20 mouse cellular contexts compared by ENCODE assay signal in genomic region chr15:85230613-85231012, GRCm38 (mm10). TPM values are rescaled to one million over a fixed set of nuclear protein-coding genes. Genes with fewer than 3 reads are reported as not detected.
DNase-seq lines count a peak whose midpoint lies in the region; ATAC-seq lines count a peak whose summit lies in the region.
"Had no signal": no experiment of that assay in that cellular context is flagged by ENCODE, and none has a peak within 500 bp of the region (broad histone marks: within the 10 kb centered on the region; RNA-seq: fewer than 3 reads in every experiment).

No protein-coding gene starts in this region.

- H3K9ac ChIP-seq in heart, embryonic 11.5 days (ENCODE audit: low read depth, low read length), result no peak overlapping the region
- H3K9ac ChIP-seq in intestine, embryonic 16.5 days (ENCODE audit: low read depth, low read length), result 0 out of 2 replicates have a peak overlapping the region, but pooled peaks have one; percentile 18
- no peak overlapping the region for H3K9ac ChIP-seq in stomach, embryonic 15.5 days
- H3K9ac ChIP-seq: forebrain, embryonic 15.5 days; liver, embryonic 13.5 days; midbrain, embryonic 13.5 days had no signal

- no peaks in the 10 kb centered on the region for H3K27me3 ChIP-seq in heart, embryonic 11.5 days (ENCODE audit: control insufficient read depth, insufficient read depth, low read length)
- no peaks in the 10 kb centered on the region for H3K27me3 ChIP-seq in intestine, embryonic 16.5 days (replicated peaks; ENCODE audit: control insufficient read depth, insufficient read depth, low read length)
- H3K27me3 ChIP-seq in stomach, embryonic 15.5 days (replicated peaks), result no peaks in the 10 kb centered on the region
- H3K27me3 ChIP-seq: forebrain, embryonic 15.5 days; liver, embryonic 13.5 days; midbrain, embryonic 13.5 days had no signal

- H3K4me1 ChIP-seq in heart, embryonic 11.5 days (ENCODE audit: control insufficient read depth, insufficient read depth, low read length), result peaks cover 16% of the 10 kb centered on the region
- H3K4me1 ChIP-seq in intestine, embryonic 16.5 days (ENCODE audit: control insufficient read depth, insufficient read depth, low read length), result peaks cover 26% of the 10 kb centered on the region
- peaks cover 12% of the 10 kb centered on the region; the same call in 1 of the 2 replicates for H3K4me1 ChIP-seq in stomach, embryonic 15.5 days
- H3K4me1 ChIP-seq: forebrain, embryonic 15.5 days; midbrain, embryonic 13.5 days had no signal

- no peak for ATAC-seq in heart, embryonic 11.5 days (replicated peaks; ENCODE audit: insufficient number of reproducible peaks, low FRiP score, low TSS enrichment)
- no peak for ATAC-seq in intestine, embryonic 16.5 days
- no peak for ATAC-seq in stomach, embryonic 15.5 days (ENCODE audit: insufficient read depth, low FRiP score, low read depth)
- ATAC-seq: forebrain, embryonic 15.5 days; midbrain, embryonic 13.5 days had no signal

- WGBS in heart, embryonic 11.5 days (ENCODE audit: insufficient replicate concordance), result 83% methylated on average over 14 of the region's 14 CpGs
- 80% methylated on average over 14 of the region's 14 CpGs for WGBS in intestine, embryonic 16.5 days
- 85% methylated on average over 14 of the region's 14 CpGs for WGBS in stomach, embryonic 15.5 days

- no peak overlapping the region for H3K4me3 ChIP-seq in heart, embryonic 11.5 days (ENCODE audit: low read depth, low read length)
- no peak overlapping the region for H3K4me3 ChIP-seq in intestine, embryonic 16.5 days (ENCODE audit: low read length)
- H3K4me3 ChIP-seq in stomach, embryonic 15.5 days (replicated peaks), result no peak overlapping the region
- H3K4me3 ChIP-seq: forebrain, embryonic 15.5 days; liver, embryonic 13.5 days; megakaryocyte, embryonic 14.5 days; midbrain, embryonic 13.5 days had no signal

- no peak for DNase-seq in heart, adult 9 months (ENCODE audit: low spot score in 2 of 2)
- peak; percentile 46 for DNase-seq in thymus, postnatal 0 days (ENCODE audit: low spot score)
- no peak for DNase-seq in thymus, postnatal 25 days
- DNase-seq in kidney, adult 11 months, result no peak
- DNase-seq in kidney, postnatal 4 days, result no peak
- DNase-seq: adrenal gland, adult 8-10 months; cerebellum, adult 11-12 months; cerebellum, postnatal 10 days; gastrocnemius, postnatal 10 days; kidney, adult 8-10 months; kidney, postnatal 10 days; left cerebral cortex, postnatal 4 days; lung, adult 2 months had no signal

- H3K36me3 ChIP-seq in heart, embryonic 11.5 days (ENCODE audit: control insufficient read depth, insufficient read depth, low read length), result peaks cover 21% of the 10 kb centered on the region
- H3K36me3 ChIP-seq in intestine, embryonic 16.5 days (ENCODE audit: control insufficient read depth, insufficient read depth, low read length), result peaks cover 10% of the 10 kb centered on the region; the same call in 1 of the 2 replicates
- H3K36me3 ChIP-seq in stomach, embryonic 15.5 days, result peaks cover 28% of the 10 kb centered on the region
- H3K36me3 ChIP-seq: liver, embryonic 13.5 days had no signal

- H3K27ac ChIP-seq in heart, embryonic 11.5 days (ENCODE audit: low read depth, low read length), result 0 out of 2 replicates have a peak overlapping the region, but pooled peaks have one; percentile 16
- peak overlapping the region; percentile 58 for H3K27ac ChIP-seq in intestine, embryonic 16.5 days (ENCODE audit: low read length)
- peak overlapping the region; percentile 9; the same call in 1 of the 2 replicates for H3K27ac ChIP-seq in stomach, embryonic 15.5 days
- H3K27ac ChIP-seq: forebrain, embryonic 15.5 days; liver, embryonic 13.5 days; midbrain, embryonic 13.5 days had no signal

- no peak overlapping the region for H3K4me2 ChIP-seq in heart, embryonic 11.5 days
- no peak overlapping the region for H3K4me2 ChIP-seq in intestine, embryonic 16.5 days (ENCODE audit: low read depth, low read length)
- H3K4me2 ChIP-seq in stomach, embryonic 15.5 days, result no peak overlapping the region
- H3K4me2 ChIP-seq: forebrain, embryonic 15.5 days; liver, embryonic 13.5 days; midbrain, embryonic 13.5 days had no signal

- H3K9me3 ChIP-seq in heart, embryonic 11.5 days (replicated peaks; ENCODE audit: control insufficient read depth, low read length), result no peaks in the 10 kb centered on the region
- H3K9me3 ChIP-seq in intestine, embryonic 16.5 days (ENCODE audit: control insufficient read depth, low read length), result no peaks in the 10 kb centered on the region
- H3K9me3 ChIP-seq in stomach, embryonic 15.5 days, result no peaks in the 10 kb centered on the region
- H3K9me3 ChIP-seq: forebrain, embryonic 15.5 days; liver, embryonic 13.5 days; midbrain, embryonic 13.5 days had no signal

RNA-seq across cellular contexts. Expression of gene Fbln1, which starts 24.9 kb away (rescaled TPM):
- polyA plus RNA-seq in heart, embryonic 11.5 days (2014; fragmentation: Nextera tagmentation; extraction: Ambion mirVana), result 145 and 163 TPM in 2 replicates
- 24.3 and 28.5 TPM in 2 replicates for polyA plus RNA-seq in thymus, postnatal 0 days (2015; fragmentation: Nextera tagmentation; extraction: Ambion mirVana)
- 189 and 191 TPM in 2 replicates for polyA plus RNA-seq in intestine, embryonic 16.5 days (2015; fragmentation: Nextera tagmentation; extraction: Ambion mirVana)
- 209 and 235 TPM in 2 replicates for polyA plus RNA-seq in stomach, embryonic 15.5 days (2015; fragmentation: Nextera tagmentation; extraction: Ambion mirVana)
